Mouse (Mus musculus): ENCODE data around the gene Rxfp3. TPM values are rescaled to one million over a fixed set of nuclear protein-coding genes. Genes with fewer than 3 reads are reported as not detected.

Gene Rxfp3
- polyA plus RNA-seq (2012), result not detected in 2 replicates

GRCm38 (mm10) chr15:11037711-11038110, at the start of gene Rxfp3:
Gene Rxfp3 (minus strand): TSS chr15:11037991.
- no peak for TF ChIP-seq GATA1 (IDR thresholded peaks at IDR 0.05; ENCODE audit: low read length)

- TF ChIP-seq GATA1 (IDR thresholded peaks at IDR 0.05; ENCODE audit: low read length), result no peak
Measured at GRCm38 (mm10) chr15:11084993-11085365, 47.2 kb upstream of the Rxfp3 start.

- no peak for TF ChIP-seq GATA1 (IDR thresholded peaks at IDR 0.05; ENCODE audit: low read length)
Measured at GRCm38 (mm10) chr15:11084241-11084992, 46.6 kb upstream of the Rxfp3 start.

GRCm38 (mm10) chr15:11083678-11084077, 45.9 kb upstream of the Rxfp3 start:
- TF ChIP-seq GATA1 (IDR thresholded peaks at IDR 0.05; ENCODE audit: low read length), result no peak

- TF ChIP-seq GATA1 (IDR thresholded peaks at IDR 0.05; ENCODE audit: low read length), result no peak
Measured at GRCm38 (mm10) chr15:11082961-11083569, 45.3 kb upstream of the Rxfp3 start.

GRCm38 (mm10) chr15:11075726-11076361, 38.1 kb upstream of the Rxfp3 start:
- no peak for TF ChIP-seq GATA1 (IDR thresholded peaks at IDR 0.05; ENCODE audit: low read length)

- TF ChIP-seq GATA1 (IDR thresholded peaks at IDR 0.05; ENCODE audit: low read length), result no peak
Measured at GRCm38 (mm10) chr15:11067891-11068290, 30.1 kb upstream of the Rxfp3 start.

GRCm38 (mm10) chr15:11066299-11066698, 28.5 kb upstream of the Rxfp3 start:
- no peak for TF ChIP-seq GATA1 (IDR thresholded peaks at IDR 0.05; ENCODE audit: low read length)

GRCm38 (mm10) chr15:11065528-11066171, 27.9 kb upstream of the Rxfp3 start:
- TF ChIP-seq GATA1 (IDR thresholded peaks at IDR 0.05; ENCODE audit: low read length), result no peak

GRCm38 (mm10) chr15:11064558-11065411, 27.0 kb upstream of the Rxfp3 start, which contains the start of gene Adamts12:
Gene Adamts12 (plus strand): TSS chr15:11064790.
- no peak for TF ChIP-seq GATA1 (IDR thresholded peaks at IDR 0.05; ENCODE audit: low read length)

GRCm38 (mm10) chr15:11064160-11064557, 26.4 kb upstream of the Rxfp3 start:
- no peak for TF ChIP-seq GATA1 (IDR thresholded peaks at IDR 0.05; ENCODE audit: low read length)

GRCm38 (mm10) chr15:11062903-11063302, 25.1 kb upstream of the Rxfp3 start:
- TF ChIP-seq GATA1 (IDR thresholded peaks at IDR 0.05; ENCODE audit: low read length), result no peak

GRCm38 (mm10) chr15:11054440-11055080, 16.8 kb upstream of the Rxfp3 start:
- no peak for TF ChIP-seq GATA1 (IDR thresholded peaks at IDR 0.05; ENCODE audit: low read length)

GRCm38 (mm10) chr15:11053678-11054439, 16.1 kb upstream of the Rxfp3 start:
- no peak for TF ChIP-seq GATA1 (IDR thresholded peaks at IDR 0.05; ENCODE audit: low read length)
